Mouse (Mus musculus) intestine, embryonic 15.5 days (tissue): Measurements from ENCODE around the gene Cdk6. TPM values are rescaled to one million over a fixed set of nuclear protein-coding genes. Genes with fewer than 3 reads are reported as not detected.
"Not testable (repeated sequence)": the region's sequence is repeated elsewhere in the genome, so short reads cannot be mapped to it uniquely, and the experiment has no call there.

ENCODE experiments used
- ATAC-seq: fragments of 200-750 bp; cut with Nextera tagmentation; 2 replicates; pipeline ENCODE4 v1.8.0; 2017; ENCODE audit warnings: moderate TSS enrichment, moderate library complexity
- H3K27ac ChIP-seq: fragments of 300-500 bp; sonication (generic); 2 replicates; pipeline ENCODE4 v1.5.1; 2015; ENCODE audit warnings: mild to moderate bottlenecking, inconsistent platforms
- H3K27me3 ChIP-seq: fragments of 300-500 bp; sonication (generic); replicated peaks from 2 replicates; pipeline ENCODE4 v1.6.1; 2015; ENCODE audit warnings: inconsistent platforms
- H3K36me3 ChIP-seq: fragments of 300-500 bp; sonication (generic); 2 replicates; pipeline ENCODE4 v1.6.1; 2015; ENCODE audit warnings: inconsistent platforms
- H3K4me1 ChIP-seq: fragments of 300-500 bp; sonication (generic); replicated peaks from 2 replicates; pipeline ENCODE4 v1.6.1; 2015; ENCODE audit warnings: inconsistent platforms
- H3K4me2 ChIP-seq: fragments of 300-500 bp; sonication (generic); replicated peaks from 2 replicates; pipeline ENCODE4 v1.6.1; 2015; ENCODE audit warnings: mild to moderate bottlenecking, inconsistent platforms
- H3K4me3 ChIP-seq: fragments of 300-500 bp; sonication (generic); replicated peaks from 2 replicates; pipeline ENCODE4 v1.5.1; 2015; ENCODE audit warnings: inconsistent platforms
- H3K9ac ChIP-seq: fragments of 300-500 bp; sonication (generic); 2 replicates; pipeline ENCODE4 v1.6.1; 2015; ENCODE audit warnings: inconsistent platforms
- H3K9me3 ChIP-seq: fragments of 300-500 bp; sonication (generic); 2 replicates; pipeline ENCODE4 v1.6.1; 2016; ENCODE audit warnings: inconsistent platforms
- WGBS: fragments of 180-500 bp; shearing (Covaris S2); methylation state at CpG from one replicate; pipeline ENCODE4 v1.1.7; 2015; 5-methylcytosine and 5-hydroxymethylcytosine counted together
- polyA plus RNA-seq: library from polyadenylated mRNA; unstranded; fragments of >200 nt; fragmentation: Nextera tagmentation; extraction: Ambion mirVana; gene quantifications from 2 replicates; pipeline ENCODE4 v1.2.1, GENCODE M21; 2015

The Cdk6 gene
- polyA plus RNA-seq, 1 experiment from 2014 or later = 30.1 TPM

DNA sequence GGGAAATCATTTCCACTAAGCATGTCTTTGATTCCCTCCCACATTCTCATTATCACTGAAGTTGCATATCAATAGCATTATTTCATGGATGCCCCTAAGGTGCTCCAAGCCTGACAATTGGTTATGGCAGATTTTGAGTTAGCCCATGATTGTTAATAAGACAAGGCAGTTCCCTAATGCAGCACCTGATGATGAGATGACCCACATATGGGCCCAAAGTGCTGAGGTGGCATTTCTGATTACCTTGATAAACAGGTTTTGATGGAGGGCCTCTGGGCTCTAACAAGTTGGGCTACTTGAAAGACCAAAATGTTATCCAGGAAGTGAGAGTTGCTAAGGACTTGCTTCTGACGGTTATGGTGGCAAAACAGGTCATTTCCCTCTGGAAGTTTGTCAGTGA lies 11.9 kb upstream of the Cdk6 start:
- Histone ChIP-seq H3K36me3 (no peaks in the 10 kb centered on the region), H3K4me3 (no peak overlapping the region), H3K9ac (no peak overlapping the region), H3K27me3 (no peaks in the 10 kb centered on the region), H3K4me2 (no peak overlapping the region), H3K9me3 (no peaks in the 10 kb centered on the region), H3K4me1 (no peaks in the 10 kb centered on the region), H3K27ac (no peak overlapping the region)
- 63% methylated on average over 1 of the region's 1 CpGs for WGBS
- no peak for ATAC-seq

DNA sequence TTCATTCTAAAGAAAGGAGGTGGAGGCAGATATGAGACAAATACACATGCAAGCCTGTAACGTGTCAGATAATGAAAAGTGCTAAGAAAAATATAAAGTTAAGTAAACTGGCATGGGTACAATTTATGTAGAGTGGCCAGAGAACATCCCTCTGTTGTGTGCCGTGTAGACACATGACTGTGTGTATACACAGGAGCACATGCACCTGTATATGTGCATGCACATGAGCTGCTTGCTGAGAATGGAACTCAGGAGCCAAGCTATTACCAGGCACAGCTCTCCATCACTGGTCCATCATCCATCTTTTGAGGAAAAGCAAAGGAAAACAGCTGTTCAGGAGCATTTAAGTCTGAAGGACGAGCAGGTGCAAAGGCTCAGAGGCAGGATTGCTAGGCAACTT lies 10.4 kb upstream of the Cdk6 start:
- Histone ChIP-seq H3K9ac (no peak overlapping the region), H3K4me1 (no peaks in the 10 kb centered on the region), H3K27me3 (no peaks in the 10 kb centered on the region), H3K36me3 (no peaks in the 10 kb centered on the region), H3K4me2 (no peak overlapping the region), H3K9me3 (no peaks in the 10 kb centered on the region), H3K27ac (no peak overlapping the region), H3K4me3 (no peak overlapping the region)
- ATAC-seq = no peak
- 50% methylated on average over 3 of the region's 3 CpGs for WGBS

DNA sequence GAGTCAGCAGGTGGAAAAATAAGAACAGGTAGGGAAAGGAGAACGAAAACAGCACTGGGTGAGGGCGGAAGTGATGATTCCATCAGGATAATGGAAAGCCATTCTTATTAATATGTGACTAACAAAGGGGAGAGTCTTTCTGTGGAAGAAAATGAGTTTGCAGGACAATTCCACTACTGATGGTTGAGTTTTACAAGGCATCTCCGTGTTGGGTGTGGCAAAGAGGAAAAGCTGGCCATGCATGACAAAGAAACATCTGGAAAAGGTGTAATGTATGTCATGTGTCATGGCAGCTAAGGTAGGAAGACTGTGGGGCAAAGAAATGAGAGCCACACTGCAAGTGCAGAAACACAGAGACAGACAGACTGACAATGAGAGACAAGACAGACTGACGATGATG lies 8.3 kb upstream of the Cdk6 start:
- H3K9me3 ChIP-seq, H3K9ac ChIP-seq, H3K36me3 ChIP-seq, ATAC-seq, H3K4me1 ChIP-seq, H3K4me3 ChIP-seq, H3K27ac ChIP-seq, H3K27me3 ChIP-seq, H3K4me2 ChIP-seq: not testable (repeated sequence)
- 86% methylated on average over 4 of the region's 4 CpGs for WGBS

DNA sequence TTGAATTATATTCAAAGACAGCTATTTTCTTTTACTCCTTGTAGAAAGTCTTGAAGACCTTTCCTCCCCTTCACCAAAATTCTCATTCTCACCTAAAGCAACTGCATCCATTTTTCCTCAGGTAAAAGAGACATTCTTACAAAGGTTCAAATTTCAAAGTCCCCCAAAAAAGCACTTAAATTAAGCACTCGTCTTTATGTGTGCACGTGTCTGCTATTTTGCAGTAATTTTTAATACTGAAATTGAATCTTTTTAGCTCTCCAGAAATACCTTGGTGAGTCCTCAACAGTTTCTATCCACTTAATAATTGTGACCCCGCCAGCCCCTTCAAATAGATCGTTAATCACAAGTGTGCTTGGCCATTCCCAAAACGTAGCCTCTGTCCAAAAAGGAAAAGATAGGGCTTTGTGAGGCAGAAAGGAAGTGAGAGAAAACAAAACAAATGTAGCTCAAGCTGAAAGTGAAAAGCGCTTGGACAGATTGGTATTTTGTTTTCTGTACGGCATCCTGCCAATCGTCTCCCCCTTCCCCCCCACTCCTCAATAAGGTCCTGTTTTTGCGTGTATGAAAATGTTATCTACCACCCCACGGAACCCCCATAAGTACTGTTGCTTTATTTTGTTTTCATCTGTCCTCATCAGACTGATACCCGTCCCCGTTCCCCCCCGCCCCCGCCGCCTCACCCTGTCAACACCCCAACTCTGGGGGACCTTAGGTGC lies 786 bp upstream of the Cdk6 start:
- not testable (repeated sequence) for H3K36me3 ChIP-seq, ATAC-seq, H3K27ac ChIP-seq, H3K4me1 ChIP-seq, H3K9me3 ChIP-seq, H3K27me3 ChIP-seq
- H3K9ac ChIP-seq = peak overlapping the region; percentile 84
- peak overlapping the region; percentile 95 for H3K4me2 ChIP-seq
- 4% methylated on average over 15 of the region's 15 CpGs for WGBS
- H3K4me3 ChIP-seq = peak overlapping the region; percentile 83

DNA sequence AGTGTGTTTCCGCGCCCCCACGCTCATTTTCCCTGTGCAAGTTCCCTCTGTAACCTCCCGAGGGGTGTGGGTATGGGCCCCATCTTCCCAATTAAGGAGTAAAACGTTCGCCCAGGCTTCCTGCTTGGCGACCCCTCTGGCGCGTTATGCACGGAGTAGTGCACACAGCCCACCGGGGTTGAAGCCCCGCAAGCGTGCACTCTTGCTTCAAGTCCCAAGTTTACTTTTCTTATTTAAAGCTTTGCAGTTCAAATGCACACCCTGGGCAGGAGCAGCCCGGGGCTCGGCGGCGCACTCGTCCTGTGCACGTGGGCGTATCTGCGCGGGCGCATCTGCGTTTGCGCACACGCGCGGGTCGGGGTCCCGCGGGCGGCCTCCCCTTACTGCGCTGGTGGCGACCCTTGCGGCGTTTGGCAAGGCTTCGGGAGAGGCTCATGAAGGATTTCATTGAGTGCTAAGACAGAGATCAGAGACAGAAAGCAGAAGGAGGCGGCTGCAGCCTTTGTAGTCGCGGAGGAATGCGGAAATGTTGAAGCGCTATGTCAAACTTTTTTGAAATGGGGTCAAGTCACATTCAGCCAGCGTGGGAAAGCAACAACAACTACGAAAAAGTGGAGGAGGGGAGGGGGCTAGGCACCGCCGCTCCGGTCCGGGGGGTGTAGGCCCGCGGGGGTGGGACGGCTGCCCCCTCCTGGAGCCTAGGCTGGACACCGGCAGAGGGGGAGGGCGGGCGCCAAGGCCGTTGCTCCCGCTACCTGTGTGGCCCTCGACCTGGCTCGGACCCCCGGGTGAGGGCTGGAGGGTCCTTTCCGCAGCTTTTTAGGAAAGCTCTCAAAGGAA lies 866 bp downstream of the Cdk6 start:
- WGBS = under 1% methylated on average over 60 of the region's 60 CpGs
- H3K9me3 ChIP-seq = no peaks in the 10 kb centered on the region
- H3K27me3 ChIP-seq = no peaks in the 10 kb centered on the region
- H3K27ac ChIP-seq = peak overlapping the region; percentile 92
- H3K4me2 ChIP-seq = peak overlapping the region; percentile 95
- H3K4me1 ChIP-seq = no peaks in the 10 kb centered on the region
- peak; percentile 55 for ATAC-seq
- H3K9ac ChIP-seq = peak overlapping the region; percentile 84
- no peaks in the 10 kb centered on the region for H3K36me3 ChIP-seq
- peak overlapping the region; percentile 83 for H3K4me3 ChIP-seq

DNA sequence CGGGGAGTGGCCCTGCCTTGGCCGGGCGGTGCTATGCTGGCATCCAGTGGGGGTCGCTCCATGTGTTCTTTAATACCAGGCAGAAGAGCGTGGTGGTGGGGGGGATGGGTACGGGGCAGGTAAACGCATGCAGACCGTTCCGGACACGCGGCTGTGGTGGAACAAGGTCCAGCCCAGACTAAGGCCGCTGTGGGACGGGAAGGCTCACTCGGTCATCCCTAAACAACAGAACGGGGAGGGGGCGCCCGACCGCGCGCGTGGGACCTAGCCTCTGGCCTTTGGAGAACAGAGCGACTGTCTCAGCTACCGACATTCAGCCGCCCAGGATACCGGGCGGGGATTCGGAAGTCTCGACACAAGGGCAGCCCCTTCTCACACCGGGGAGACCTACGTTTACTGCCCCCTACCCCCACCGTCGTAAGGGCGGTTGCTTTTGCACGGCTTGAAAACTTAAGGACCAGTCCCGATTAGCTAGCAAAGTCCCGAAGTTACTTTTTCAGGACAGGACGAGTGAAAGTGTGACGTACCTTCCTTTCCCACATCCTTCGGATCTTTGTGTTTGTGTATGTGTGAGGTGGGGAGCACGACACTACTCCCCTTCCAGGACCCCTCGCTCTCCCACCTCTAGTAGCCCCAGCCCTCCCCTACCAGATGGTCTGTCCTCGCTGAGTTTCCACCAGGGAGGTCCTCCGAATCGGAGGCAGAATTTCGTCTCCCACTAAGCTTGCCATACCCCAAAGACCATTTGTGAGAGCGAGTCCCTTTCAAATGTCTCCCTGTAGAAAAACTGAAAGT lies 1.7 kb downstream of the Cdk6 start:
- ATAC-seq = peak; percentile 60
- Histone ChIP-seq H3K9ac (peak overlapping the region; percentile 84), H3K9me3 (no peaks in the 10 kb centered on the region), H3K4me3 (peak overlapping the region; percentile 83), H3K4me1 (no peaks in the 10 kb centered on the region), H3K27ac (peak overlapping the region; percentile 92), H3K4me2 (peak overlapping the region; percentile 95), H3K36me3 (no peaks in the 10 kb centered on the region), H3K27me3 (no peaks in the 10 kb centered on the region)
- WGBS = under 1% methylated on average over 46 of the region's 46 CpGs

DNA sequence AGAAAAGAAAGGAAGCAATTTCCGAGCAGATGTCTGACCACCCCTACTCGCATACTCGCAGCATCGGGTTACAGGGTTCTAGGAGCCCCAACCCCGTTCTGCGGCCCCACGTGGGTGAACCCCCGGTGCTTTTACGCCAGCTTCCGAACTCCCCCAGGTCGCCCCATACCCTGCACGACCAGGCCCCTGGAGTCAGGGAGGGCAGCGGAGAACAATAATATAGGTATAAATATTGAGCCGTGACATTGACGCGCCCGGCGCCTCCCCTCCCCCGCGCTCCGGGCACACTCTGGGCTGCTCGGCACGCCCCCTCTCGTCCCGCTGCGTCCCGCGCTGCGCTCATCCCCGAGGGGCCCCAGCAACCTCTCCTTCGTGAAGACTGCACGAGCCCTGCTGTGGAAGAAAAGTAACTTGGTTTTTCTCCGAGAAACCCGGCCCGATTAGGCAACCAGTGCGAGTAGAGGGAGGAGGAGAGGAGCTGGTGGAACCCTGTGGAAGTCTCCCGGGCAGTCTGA lies 2.3 kb downstream of the Cdk6 start:
- no peaks in the 10 kb centered on the region for H3K4me1 ChIP-seq
- H3K27me3 ChIP-seq = no peaks in the 10 kb centered on the region
- no peaks in the 10 kb centered on the region for H3K36me3 ChIP-seq
- peak overlapping the region; percentile 83 for H3K4me3 ChIP-seq
- ATAC-seq = peak; percentile 75
- peak overlapping the region; percentile 84 for H3K9ac ChIP-seq
- no peaks in the 10 kb centered on the region for H3K9me3 ChIP-seq
- peak overlapping the region; percentile 95 for H3K4me2 ChIP-seq
- under 1% methylated on average over 37 of the region's 37 CpGs for WGBS
- H3K27ac ChIP-seq = peak overlapping the region; percentile 92

DNA sequence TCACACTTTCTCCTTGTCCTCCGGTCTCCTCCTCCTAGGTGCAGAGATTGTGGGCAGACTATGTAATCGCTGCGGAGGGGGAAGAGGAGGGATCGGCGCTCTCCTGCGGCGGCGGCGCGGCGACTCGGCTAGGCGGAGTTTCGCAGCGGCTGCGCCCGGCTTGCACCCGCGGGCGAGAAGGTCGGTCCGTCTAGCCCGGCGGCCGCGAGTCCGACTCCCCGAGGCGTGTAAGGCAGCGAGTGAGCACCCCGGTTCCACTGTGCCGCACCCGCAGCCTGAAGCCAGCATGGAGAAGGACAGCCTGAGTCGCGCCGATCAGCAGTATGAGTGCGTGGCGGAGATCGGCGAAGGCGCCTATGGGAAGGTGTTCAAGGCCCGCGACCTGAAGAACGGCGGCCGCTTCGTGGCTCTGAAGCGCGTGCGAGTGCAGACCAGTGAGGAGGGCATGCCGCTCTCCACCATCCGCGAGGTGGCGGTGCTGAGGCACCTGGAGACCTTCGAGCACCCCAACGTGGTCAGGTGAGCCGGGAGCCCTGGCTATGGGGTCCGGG lies 2.9 kb downstream of the Cdk6 start:
- Histone ChIP-seq H3K27me3 (no peaks in the 10 kb centered on the region), H3K4me2 (peak overlapping the region; percentile 95), H3K9me3 (no peaks in the 10 kb centered on the region), H3K36me3 (no peaks in the 10 kb centered on the region), H3K4me1 (no peaks in the 10 kb centered on the region), H3K4me3 (peak overlapping the region; percentile 83), H3K27ac (peak overlapping the region; percentile 92), H3K9ac (peak overlapping the region; percentile 84)
- WGBS = under 1% methylated on average over 56 of the region's 58 CpGs
- peak; percentile 77 for ATAC-seq

DNA sequence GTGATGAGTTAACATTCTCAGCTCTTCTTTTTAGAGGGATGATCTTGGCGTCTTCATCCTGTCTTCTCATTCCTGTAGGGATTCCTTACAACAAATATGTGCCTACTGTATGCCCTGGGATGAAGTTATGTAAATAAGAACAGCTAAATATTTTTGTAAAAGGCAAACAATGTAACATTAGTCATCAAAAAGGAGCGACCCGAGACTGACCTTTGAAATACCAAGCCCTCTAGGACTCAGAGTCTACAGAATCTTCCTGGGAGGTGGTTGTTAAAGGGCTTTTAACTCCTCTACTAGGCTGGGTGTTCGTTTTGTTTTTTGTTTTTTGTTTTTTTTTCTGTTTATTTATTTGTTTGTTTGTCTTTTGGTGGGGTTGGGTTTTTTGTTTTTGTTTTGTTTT lies 4.3 kb downstream of the Cdk6 start:
- not testable (repeated sequence) for H3K27ac ChIP-seq, H3K4me3 ChIP-seq
- 27% methylated on average over 4 of the region's 4 CpGs for WGBS

DNA sequence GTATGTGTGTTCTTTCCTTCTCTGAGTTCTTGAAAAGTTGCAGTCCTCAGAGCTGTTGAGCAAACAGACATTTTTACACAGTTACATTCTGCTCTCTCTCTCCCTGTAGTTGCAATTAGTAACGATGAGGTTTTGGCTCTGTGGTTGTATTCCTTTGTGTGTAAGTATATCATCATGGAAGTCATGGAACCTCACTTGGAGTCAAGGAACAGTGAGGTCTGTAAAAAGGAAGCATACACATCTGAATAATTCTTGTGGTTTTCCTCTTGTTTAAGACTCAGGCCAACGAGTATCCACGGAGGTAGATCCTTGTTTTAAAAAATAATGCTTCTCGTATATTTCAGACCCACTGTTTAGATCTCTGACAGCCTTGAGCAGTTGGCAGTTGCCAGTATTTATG lies 8.1 kb downstream of the Cdk6 start:
- H3K4me3 ChIP-seq, ATAC-seq: not testable (repeated sequence)

More for the DNA sequence above, 4.3 kb downstream of the Cdk6 start:
- H3K9me3 ChIP-seq, H3K36me3 ChIP-seq, ATAC-seq, H3K27me3 ChIP-seq, H3K9ac ChIP-seq, H3K4me1 ChIP-seq: not testable (repeated sequence)
- peak overlapping the region; percentile 95; the same call in 1 of the 2 replicates for H3K4me2 ChIP-seq

DNA sequence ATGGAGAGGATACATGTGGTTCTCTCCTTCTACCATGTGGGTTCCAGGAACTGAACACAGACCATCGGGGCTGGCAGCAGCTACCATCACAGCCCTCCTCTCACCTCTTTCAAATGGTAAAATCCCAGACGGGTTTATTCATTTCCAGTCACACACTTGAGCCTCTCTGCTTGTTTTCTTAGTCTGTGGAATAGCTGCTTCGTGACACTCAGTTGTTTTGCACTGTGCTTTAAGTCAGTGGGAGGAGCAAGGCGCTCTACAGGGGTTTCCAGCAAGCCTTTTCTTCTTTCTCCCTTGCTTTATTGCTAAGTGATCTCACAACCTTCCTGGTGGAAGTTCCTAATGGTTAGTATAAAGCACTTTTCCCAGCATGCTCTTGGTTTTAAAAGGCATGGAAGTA lies 10.6 kb downstream of the Cdk6 start:
- not testable (repeated sequence) for H3K4me3 ChIP-seq, H3K36me3 ChIP-seq, H3K27ac ChIP-seq, H3K4me2 ChIP-seq, H3K27me3 ChIP-seq, H3K9me3 ChIP-seq, H3K9ac ChIP-seq, H3K4me1 ChIP-seq, ATAC-seq
- WGBS = 76% methylated on average over 4 of the region's 4 CpGs

More for the DNA sequence above, 8.1 kb downstream of the Cdk6 start:
- not testable (repeated sequence) for H3K36me3 ChIP-seq, H3K9me3 ChIP-seq, H3K4me1 ChIP-seq, H3K27ac ChIP-seq, H3K27me3 ChIP-seq, H3K9ac ChIP-seq, H3K4me2 ChIP-seq
- 43% methylated on average over 4 of the region's 4 CpGs for WGBS

DNA sequence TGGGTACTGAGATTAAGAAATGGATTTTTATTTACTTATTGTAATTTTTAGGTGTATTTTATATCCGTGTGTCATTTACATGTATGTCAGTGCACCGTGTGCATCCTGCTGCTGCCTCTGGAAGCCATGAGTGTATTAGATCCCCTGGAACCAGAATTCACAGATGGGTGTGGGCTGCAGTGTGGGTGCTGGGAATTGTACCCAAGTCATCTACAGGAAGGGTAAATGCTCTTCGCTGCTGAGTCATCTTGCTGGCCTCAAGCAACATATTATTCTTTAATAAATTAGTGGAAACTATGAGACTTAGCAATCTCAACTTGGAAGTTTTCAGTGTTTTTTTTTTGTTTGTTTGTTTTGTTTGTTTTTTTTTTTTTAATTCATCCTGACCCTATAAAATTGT lies 11.0 kb downstream of the Cdk6 start:
- no peak for ATAC-seq
- Histone ChIP-seq H3K9ac (no peak overlapping the region), H3K9me3 (no peaks in the 10 kb centered on the region), H3K4me2 (no peak overlapping the region), H3K36me3 (no peaks in the 10 kb centered on the region), H3K27me3 (no peaks in the 10 kb centered on the region), H3K27ac (no peak overlapping the region), H3K4me1 (no peaks in the 10 kb centered on the region; the same call in 1 of the 2 replicates), H3K4me3 (no peak overlapping the region)
- WGBS = 90% methylated on average over 3 of the region's 3 CpGs
